Mouse (Mus musculus): ENCODE data around the gene Fut9.

- TF ChIP-seq CTCF (conservative IDR thresholded peaks at IDR 0.05; ENCODE audit: low read length) (no peak), POU5F1 (IDR thresholded peaks at IDR 0.05; ENCODE audit: borderline replicate concordance, low read length) (no peak), NANOG (IDR thresholded peaks at IDR 0.05; ENCODE audit: borderline replicate concordance, low read length) (no peak)
Observed at GRCm38 (mm10) chr4:25738782-25739181, 61.3 kb downstream of the Fut9 start.
